Mouse (Mus musculus) neural tube, embryonic 15.5 days (tissue): ENCODE measurements around the gene Smurf2. TPM values are rescaled to one million over a fixed set of nuclear protein-coding genes. Genes with fewer than 3 reads are reported as not detected.
A peak's percentile ranks its signal among the peaks of the same experiment; 100 is the strongest.

Experiments
- ATAC-seq: fragments of 200-750 bp; cut with Nextera tagmentation; 2 replicates; pipeline ENCODE4 v1.8.0; 2017; ENCODE audit warnings: mild to moderate bottlenecking, moderate TSS enrichment, moderate library complexity; ENCODE audit not compliant: low FRiP score
- H3K27ac ChIP-seq: fragments of 300-500 bp; sonication (generic); replicated peaks from 2 replicates; pipeline ENCODE4 v1.5.1; 2015; ENCODE audit warnings: mild to moderate bottlenecking, inconsistent platforms
- H3K27me3 ChIP-seq: fragments of 300-500 bp; sonication (generic); replicated peaks from 2 replicates; pipeline ENCODE4 v1.6.1; 2015; ENCODE audit warnings: inconsistent platforms
- H3K36me3 ChIP-seq: fragments of 300-500 bp; sonication (generic); 2 replicates; pipeline ENCODE4 v1.6.1; 2015; ENCODE audit warnings: inconsistent platforms
- H3K4me1 ChIP-seq: fragments of 300-500 bp; sonication (generic); 2 replicates; pipeline ENCODE4 v1.6.1; 2015; ENCODE audit warnings: inconsistent platforms
- H3K4me2 ChIP-seq: fragments of 300-500 bp; sonication (generic); 2 replicates; pipeline ENCODE4 v1.6.1; 2015; ENCODE audit warnings: inconsistent platforms, mild to moderate bottlenecking, moderate library complexity
- H3K4me3 ChIP-seq: fragments of 300-500 bp; sonication (generic); replicated peaks from 2 replicates; pipeline ENCODE4 v1.5.1; 2015; ENCODE audit warnings: mild to moderate bottlenecking, inconsistent platforms
- H3K9ac ChIP-seq: fragments of 300-500 bp; sonication (generic); replicated peaks from 2 replicates; pipeline ENCODE4 v1.6.1; 2015; ENCODE audit warnings: mild to moderate bottlenecking, inconsistent platforms
- H3K9me3 ChIP-seq: fragments of 300-500 bp; sonication (generic); replicated peaks from 2 replicates; pipeline ENCODE4 v1.6.1; 2016; ENCODE audit warnings: inconsistent platforms
- WGBS: fragments of 180-500 bp; shearing (Covaris S2); methylation state at CpG from one replicate; pipeline ENCODE4 v1.1.7; 2015; ENCODE audit warnings: mixed read lengths; 5-methylcytosine and 5-hydroxymethylcytosine counted together
- polyA plus RNA-seq: library from polyadenylated mRNA; unstranded; fragments of >200 nt; fragmentation: Nextera tagmentation; extraction: Ambion mirVana; gene quantifications from 2 replicates; pipeline ENCODE4 v1.2.1, GENCODE M21; 2015

Smurf2 gene
- polyA plus RNA-seq, 1 experiment from 2014 or later = 11.4 TPM

- Histone ChIP-seq H3K4me3 (no peak overlapping the region), H3K4me1 (no peaks in the 10 kb centered on the region), H3K9ac (no peak overlapping the region), H3K4me2 (no peak overlapping the region), H3K36me3 (peaks cover 73% of the 10 kb centered on the region), H3K27ac (no peak overlapping the region), H3K9me3 (no peaks in the 10 kb centered on the region), H3K27me3 (no peaks in the 10 kb centered on the region)
- 90% methylated on average over 10 of the region's 10 CpGs for WGBS
- no peak for ATAC-seq
Observed at GRCm38 (mm10) chr11:106802069-106802627, 118.4 kb downstream of the Smurf2 start.

GRCm38 (mm10) chr11:106795679-106796078 lies 124.8 kb downstream of the Smurf2 start:
- no peaks in the 10 kb centered on the region for H3K27me3 ChIP-seq
- H3K4me1 ChIP-seq = peaks cover 10% of the 10 kb centered on the region
- no peak for ATAC-seq
- H3K27ac ChIP-seq = no peak overlapping the region
- no peaks in the 10 kb centered on the region for H3K9me3 ChIP-seq
- WGBS = 80% methylated on average over 9 of the region's 9 CpGs
- H3K9ac ChIP-seq = no peak overlapping the region
- H3K4me2 ChIP-seq = no peak overlapping the region
- H3K36me3 ChIP-seq = peaks cover 63% of the 10 kb centered on the region
- no peak overlapping the region for H3K4me3 ChIP-seq

- H3K4me1 ChIP-seq = peaks cover 18% of the 10 kb centered on the region
- H3K27me3 ChIP-seq = no peaks in the 10 kb centered on the region
- 83% methylated on average over 4 of the region's 4 CpGs for WGBS
- no peaks in the 10 kb centered on the region for H3K9me3 ChIP-seq
- 0 out of 2 replicates have a peak overlapping the region, but pooled peaks have one; percentile 6 for H3K9ac ChIP-seq
- no peak for ATAC-seq
- H3K27ac ChIP-seq = no peak overlapping the region
- peaks cover 47% of the 10 kb centered on the region for H3K36me3 ChIP-seq
- H3K4me2 ChIP-seq = no peak overlapping the region
- no peak overlapping the region for H3K4me3 ChIP-seq
Observed at GRCm38 (mm10) chr11:106793846-106794245, 126.7 kb downstream of the Smurf2 start.

GRCm38 (mm10) chr11:106789649-106790048 lies 130.9 kb downstream of the Smurf2 start:
- Histone ChIP-seq H3K27me3 (no peaks in the 10 kb centered on the region), H3K9ac (peak overlapping the region; percentile 82), H3K4me2 (peak overlapping the region; percentile 63), H3K36me3 (peaks cover 28% of the 10 kb centered on the region), H3K9me3 (no peaks in the 10 kb centered on the region), H3K4me1 (peaks cover 37% of the 10 kb centered on the region), H3K4me3 (peak overlapping the region; percentile 90), H3K27ac (peak overlapping the region; percentile 100)
- ATAC-seq = no peak
- 0% methylated on average over 6 of the region's 6 CpGs for WGBS

- peak; percentile 94 for ATAC-seq
- Histone ChIP-seq H3K27me3 (no peaks in the 10 kb centered on the region), H3K9me3 (no peaks in the 10 kb centered on the region), H3K27ac (peak within 1 kb of the TSS; percentile 100), H3K9ac (peak within 1 kb of the TSS; percentile 99), H3K4me2 (peak within 1 kb of the TSS; percentile 63), H3K4me1 (peaks cover 38% of the 10 kb centered on the region), H3K4me3 (peak within 1 kb of the TSS; percentile 90), H3K36me3 (peaks cover 28% of the 10 kb centered on the region)
- under 1% methylated on average over 58 of the region's 58 CpGs for WGBS
Observed at GRCm38 (mm10) chr11:106788775-106789459, 131.6 kb downstream of the Smurf2 start, which contains the start of the genes Ddx5 and Cep95. Gene Ddx5, minus strand, starts transcription at chr11:106789185. Gene Cep95, plus strand, starts transcription at chr11:106789252.

- ATAC-seq = peak; percentile 83
- Histone ChIP-seq H3K36me3 (peaks cover 30% of the 10 kb centered on the region), H3K4me2 (peak overlapping the region; percentile 71), H3K4me1 (peaks cover 42% of the 10 kb centered on the region), H3K27me3 (no peaks in the 10 kb centered on the region), H3K27ac (peak overlapping the region; percentile 100), H3K9me3 (no peaks in the 10 kb centered on the region), H3K4me3 (peak overlapping the region; percentile 90), H3K9ac (peak overlapping the region; percentile 99)
- under 1% methylated on average over 64 of the region's 79 CpGs for WGBS
Observed at GRCm38 (mm10) chr11:106788026-106788774, 132.3 kb downstream of the Smurf2 start.

GRCm38 (mm10) chr11:106787131-106788025 lies 133.1 kb downstream of the Smurf2 start:
- under 1% methylated on average over 65 of the region's 65 CpGs for WGBS
- Histone ChIP-seq H3K9me3 (no peaks in the 10 kb centered on the region), H3K36me3 (peaks cover 39% of the 10 kb centered on the region), H3K4me1 (peaks cover 47% of the 10 kb centered on the region), H3K27me3 (no peaks in the 10 kb centered on the region), H3K9ac (peak overlapping the region; percentile 99), H3K27ac (peak overlapping the region; percentile 100), H3K4me2 (peak overlapping the region; percentile 71), H3K4me3 (peak overlapping the region; percentile 90)
- ATAC-seq = 0 out of 2 replicates have a peak, but pooled peaks have one; percentile 22

GRCm38 (mm10) chr11:106785043-106785442 lies 135.5 kb downstream of the Smurf2 start:
- peak overlapping the region; percentile 71 for H3K4me2 ChIP-seq
- H3K36me3 ChIP-seq = peaks cover 50% of the 10 kb centered on the region
- H3K4me3 ChIP-seq = no peak overlapping the region
- no peak overlapping the region for H3K27ac ChIP-seq
- WGBS = 61% methylated on average over 1 of the region's 1 CpGs
- ATAC-seq = no peak
- no peaks in the 10 kb centered on the region for H3K27me3 ChIP-seq
- H3K9ac ChIP-seq = no peak overlapping the region
- H3K4me1 ChIP-seq = peaks cover 40% of the 10 kb centered on the region
- H3K9me3 ChIP-seq = no peaks in the 10 kb centered on the region

- Histone ChIP-seq H3K9ac (no peak overlapping the region), H3K4me1 (peaks cover 44% of the 10 kb centered on the region), H3K4me3 (no peak overlapping the region), H3K27me3 (no peaks in the 10 kb centered on the region), H3K4me2 (no peak overlapping the region), H3K27ac (no peak overlapping the region), H3K9me3 (no peaks in the 10 kb centered on the region), H3K36me3 (peaks cover 51% of the 10 kb centered on the region)
- ATAC-seq = no peak
- 89% methylated on average over 2 of the region's 2 CpGs for WGBS
Observed at GRCm38 (mm10) chr11:106784476-106784875, 136.0 kb downstream of the Smurf2 start.

GRCm38 (mm10) chr11:106782841-106783764 lies 137.4 kb downstream of the Smurf2 start:
- Histone ChIP-seq H3K9me3 (no peaks in the 10 kb centered on the region), H3K9ac (no peak overlapping the region), H3K4me1 (peaks cover 45% of the 10 kb centered on the region), H3K36me3 (peaks cover 51% of the 10 kb centered on the region), H3K27me3 (no peaks in the 10 kb centered on the region), H3K4me3 (no peak overlapping the region), H3K4me2 (no peak overlapping the region), H3K27ac (no peak overlapping the region)
- WGBS = 84% methylated on average over 9 of the region's 9 CpGs
- ATAC-seq = no peak
